Mouse (Mus musculus) G1E (cell line): Measurements from ENCODE around the gene Mras. TPM values are rescaled to one million over a fixed set of nuclear protein-coding genes. Genes with fewer than 3 reads are reported as not detected.

Experiments
- ATAC-seq: 2 replicates; pipeline ENCODE4 v1.8.0; 2016; ENCODE audit warnings: mild to moderate bottlenecking; ENCODE audit not compliant: insufficient number of reproducible peaks, poor library complexity, low FRiP score, severe bottlenecking; ENCODE audit errors: extremely low read depth
- DNase-seq: peaks from one replicate; pipeline ENCODE4 v3.0.0; 2012; ENCODE audit warnings: low spot score
- H3K27me3 ChIP-seq: 2 replicates; pipeline ENCODE4 v1.6.1; 2012; ENCODE audit warnings: mild to moderate bottlenecking, low read length, inconsistent platforms; ENCODE audit not compliant: insufficient read depth
- H3K36me3 ChIP-seq: replicated peaks from 2 replicates; pipeline ENCODE3; 2012; ENCODE audit warnings: mild to moderate bottlenecking, inconsistent platforms
- H3K4me1 ChIP-seq: 2 replicates; pipeline ENCODE4 v1.6.1; 2012; ENCODE audit warnings: low read depth, low read length, inconsistent platforms, mixed read lengths; ENCODE audit not compliant: insufficient read depth
- H3K4me3 ChIP-seq: 2 replicates; pipeline ENCODE4 v1.5.1; 2012; ENCODE audit warnings: low read depth, mild to moderate bottlenecking, inconsistent platforms, low read length, moderate library complexity, mixed read lengths
- H3K9me3 ChIP-seq: replicated peaks from 2 replicates; pipeline ENCODE4 v1.6.1; 2012; ENCODE audit warnings: inconsistent platforms
- CTCF ChIP-seq: IDR thresholded peaks from 2 replicates; pipeline ENCODE4 v1.5.1; 2012; ENCODE audit warnings: low read depth, low read length, inconsistent platforms, mixed read lengths
- GATA1 ChIP-seq: IDR thresholded peaks from 2 replicates; pipeline ENCODE4 v1.6.1; 2012; ENCODE audit warnings: borderline replicate concordance, low read length, inconsistent platforms, mixed read lengths
- GATA2 ChIP-seq: IDR thresholded peaks from 2 replicates; pipeline ENCODE4 v1.6.1; 2012; ENCODE audit warnings: low read depth, low read length, inconsistent platforms, borderline replicate concordance
- POLR2AphosphoS5 ChIP-seq: IDR thresholded peaks from 2 replicates; pipeline ENCODE4 v1.6.1; 2012; ENCODE audit warnings: low read depth, low read length, inconsistent platforms; ENCODE audit not compliant: insufficient replicate concordance
- TAL1 ChIP-seq: conservative IDR thresholded peaks from 2 replicates; pipeline ENCODE4 v1.6.1; 2012; ENCODE audit warnings: low read depth, low read length, inconsistent platforms, mixed read lengths
- polyA plus RNA-seq: library from polyadenylated mRNA; stranded (reverse); fragments of >175 nt; gene quantifications from 2 replicates; pipeline ENCODE4 v1.2.3, GENCODE M21; 2012
- total RNA-seq, 2 experiments: library from RNA; stranded (forward) in 1 of 2; stranded (reverse) in 1 of 2; fragments of 200-1000 nt in 1 of 2; fragments of >200 nt in 1 of 2; fragmentation: Nextera tagmentation in 1 of 2; gene quantifications; 2 replicates each; pipeline ENCODE4 v1.2.3; 2014 to 2017

The Mras gene
- total and polyA plus RNA-seq, 3 experiments = 0.12 to 2.1 TPM; not detected in 1

DNA sequence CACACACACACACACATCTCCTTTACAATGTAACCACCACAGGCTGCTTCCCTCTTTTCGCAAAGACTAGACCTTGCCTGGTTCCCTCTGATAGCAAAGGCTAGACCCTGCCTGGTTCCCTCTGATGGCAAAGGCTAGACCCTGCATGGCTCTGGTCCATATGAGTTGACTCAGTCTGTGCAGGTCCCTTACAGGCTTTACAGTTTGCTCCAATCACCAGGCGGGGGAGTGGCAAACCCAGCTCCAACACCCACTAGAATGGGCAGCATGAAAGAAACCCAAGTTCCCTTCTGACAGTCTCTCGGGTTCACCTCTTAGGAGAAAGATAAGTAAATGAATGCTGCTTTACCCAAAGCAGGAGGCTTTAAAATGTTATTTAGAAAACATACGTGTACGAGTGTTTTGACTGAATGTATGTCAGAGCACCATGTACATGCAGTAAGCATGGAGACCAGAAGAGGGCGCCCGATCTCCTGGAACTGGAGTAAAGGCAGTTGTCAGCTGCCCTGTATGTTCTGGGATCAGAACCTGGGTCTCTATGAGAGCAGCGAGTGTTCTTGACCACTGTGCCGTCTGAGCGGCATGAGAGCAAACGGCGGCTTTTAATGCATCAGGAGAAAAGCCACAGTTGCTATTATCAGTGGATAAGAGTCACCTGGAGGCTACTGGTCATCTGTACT lies 21.5 kb upstream of the Mras start:
- Histone ChIP-seq H3K36me3 (no peaks in the 10 kb centered on the region), H3K27me3 (peaks cover 30% of the 10 kb centered on the region), H3K9me3 (no peaks in the 10 kb centered on the region), H3K4me1 (no peaks in the 10 kb centered on the region), H3K4me3 (no peak overlapping the region)
- TF ChIP-seq GATA2 (no peak), CTCF (peak; percentile 89), TAL1 (no peak), GATA1 (no peak)
- peak; percentile 49 for ATAC-seq
- DNase-seq = peak; percentile 36

DNA sequence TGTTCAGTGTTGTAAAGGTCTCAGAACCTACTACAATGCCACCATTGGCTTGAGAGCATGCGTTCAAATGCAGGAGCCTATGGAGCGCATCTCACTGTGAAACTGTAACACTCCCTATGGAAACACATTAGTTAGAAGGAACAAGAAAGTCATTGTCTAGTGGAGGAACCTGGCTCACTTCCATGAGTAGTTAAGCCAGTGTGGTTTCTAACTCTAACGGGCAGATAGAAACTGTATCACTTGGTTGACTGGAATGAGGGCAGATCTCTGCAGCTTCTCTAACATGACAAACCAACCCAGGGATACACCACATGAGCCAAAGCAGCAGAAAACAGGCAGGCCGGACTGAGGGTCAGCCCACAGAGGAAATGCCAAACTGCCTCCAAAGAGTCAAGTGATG lies 17.0 kb upstream of the Mras start:
- no peaks in the 10 kb centered on the region for H3K9me3 ChIP-seq
- no peak for DNase-seq
- ATAC-seq = no peak
- H3K4me3 ChIP-seq = no peak overlapping the region
- H3K36me3 ChIP-seq = no peaks in the 10 kb centered on the region
- H3K4me1 ChIP-seq = peaks cover 10% of the 10 kb centered on the region
- H3K27me3 ChIP-seq = peaks cover 33% of the 10 kb centered on the region
- TF ChIP-seq GATA1 (no peak), GATA2 (no peak), POLR2AphosphoS5 (no peak), CTCF (no peak), TAL1 (no peak)

DNA sequence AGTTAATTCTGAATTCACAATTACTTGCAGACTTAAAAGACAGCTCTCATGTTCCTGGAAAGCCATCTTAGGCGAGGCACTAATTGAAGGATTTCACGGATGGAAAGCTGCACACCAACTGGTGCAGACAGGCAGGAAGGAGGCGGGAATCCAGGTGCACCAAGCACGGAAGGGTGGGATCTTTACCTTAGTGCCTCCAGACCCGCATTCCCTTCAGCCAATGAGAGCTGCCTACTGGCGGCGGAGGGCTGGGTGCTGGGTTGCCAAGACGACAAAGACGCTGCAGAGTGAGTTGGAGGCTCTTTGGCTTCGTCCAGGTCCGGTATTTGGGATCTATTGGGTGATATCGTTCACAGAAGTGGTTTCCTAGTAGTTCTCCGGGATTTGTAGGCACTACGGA lies 14.0 kb upstream of the Mras start, which contains the start of gene Nme9:
Nme9 (plus strand) TSS at position 315 of the 400 bp plus-strand sequence.
- no peak within 1 kb of the TSS for H3K4me3 ChIP-seq
- DNase-seq (no peak), ATAC-seq (no peak)
- H3K4me1 ChIP-seq = peaks cover 19% of the 10 kb centered on the region
- no peaks in the 10 kb centered on the region for H3K36me3 ChIP-seq
- no peak for TF ChIP-seq CTCF
- TF ChIP-seq TAL1 = no peak
- no peaks in the 10 kb centered on the region for H3K9me3 ChIP-seq
- peaks cover 27% of the 10 kb centered on the region for H3K27me3 ChIP-seq

- no peaks in the 10 kb centered on the region for H3K9me3 ChIP-seq
- no peak overlapping the region for H3K4me3 ChIP-seq
- no peak for TF ChIP-seq GATA2
- TF ChIP-seq GATA1 = no peak
- no peak for TF ChIP-seq CTCF
- no peak for TF ChIP-seq TAL1
- TF ChIP-seq POLR2AphosphoS5 = no peak
- no peak for DNase-seq
- H3K27me3 ChIP-seq = peaks cover 25% of the 10 kb centered on the region
- no peaks in the 10 kb centered on the region for H3K36me3 ChIP-seq
- peaks cover 19% of the 10 kb centered on the region for H3K4me1 ChIP-seq
- peak; percentile 70 for ATAC-seq
Observed at GRCm38 (mm10) chr9:99449886-99450647, 12.9 kb upstream of the Mras start.

DNA sequence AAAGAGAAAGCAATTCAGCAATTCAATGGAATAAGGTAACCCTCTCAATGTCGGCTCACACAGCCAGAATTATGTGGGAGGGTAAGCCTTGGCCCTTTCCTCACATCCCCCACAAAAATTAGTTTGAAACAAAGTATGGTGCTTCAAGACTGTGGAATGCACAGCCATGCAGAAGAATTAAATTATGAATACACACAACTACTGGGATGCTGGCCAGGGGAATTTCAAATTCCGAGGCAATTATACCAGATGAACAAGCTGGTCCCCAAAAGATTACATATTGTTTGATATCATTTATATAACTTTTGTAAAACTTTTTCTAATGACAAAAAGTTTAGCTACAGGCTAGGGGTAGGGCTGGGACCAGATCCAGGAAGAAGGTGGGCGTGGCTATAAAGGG lies 10.1 kb upstream of the Mras start:
- DNase-seq (no peak), ATAC-seq (no peak)
- Histone ChIP-seq H3K4me1 (peaks cover 19% of the 10 kb centered on the region), H3K9me3 (no peaks in the 10 kb centered on the region), H3K36me3 (no peaks in the 10 kb centered on the region), H3K4me3 (no peak overlapping the region), H3K27me3 (peaks cover 18% of the 10 kb centered on the region)
- TF ChIP-seq CTCF = no peak

DNA sequence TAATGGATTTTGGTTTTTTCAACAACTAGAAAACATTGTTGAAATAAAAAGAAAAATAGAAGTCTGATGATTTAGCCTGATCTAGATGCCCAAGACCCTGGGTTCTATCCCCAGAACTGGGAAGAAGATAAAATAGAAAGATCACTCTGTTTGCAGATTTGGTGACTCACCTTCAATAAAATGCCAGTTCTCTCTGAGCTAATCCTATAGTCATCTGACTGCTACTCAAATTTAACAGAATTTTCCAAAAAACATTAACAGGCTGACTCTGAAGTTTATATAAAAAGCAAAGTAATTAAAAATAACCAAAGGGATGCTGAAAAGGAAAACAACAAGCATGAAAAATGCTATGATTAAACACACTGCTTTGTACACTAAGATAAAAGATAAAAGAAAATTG lies 9.1 kb upstream of the Mras start:
- TF ChIP-seq CTCF (no peak), GATA2 (no peak), POLR2AphosphoS5 (no peak), TAL1 (no peak), GATA1 (no peak)
- H3K36me3 ChIP-seq = no peaks in the 10 kb centered on the region
- no peak overlapping the region for H3K4me3 ChIP-seq
- no peak for ATAC-seq
- no peak for DNase-seq
- peaks cover 19% of the 10 kb centered on the region for H3K27me3 ChIP-seq
- peaks cover 7% of the 10 kb centered on the region for H3K9me3 ChIP-seq
- peaks cover 23% of the 10 kb centered on the region for H3K4me1 ChIP-seq
